Comparison of ENCODE assay signal across 1 mouse cellular context in the genomic region with DNA sequence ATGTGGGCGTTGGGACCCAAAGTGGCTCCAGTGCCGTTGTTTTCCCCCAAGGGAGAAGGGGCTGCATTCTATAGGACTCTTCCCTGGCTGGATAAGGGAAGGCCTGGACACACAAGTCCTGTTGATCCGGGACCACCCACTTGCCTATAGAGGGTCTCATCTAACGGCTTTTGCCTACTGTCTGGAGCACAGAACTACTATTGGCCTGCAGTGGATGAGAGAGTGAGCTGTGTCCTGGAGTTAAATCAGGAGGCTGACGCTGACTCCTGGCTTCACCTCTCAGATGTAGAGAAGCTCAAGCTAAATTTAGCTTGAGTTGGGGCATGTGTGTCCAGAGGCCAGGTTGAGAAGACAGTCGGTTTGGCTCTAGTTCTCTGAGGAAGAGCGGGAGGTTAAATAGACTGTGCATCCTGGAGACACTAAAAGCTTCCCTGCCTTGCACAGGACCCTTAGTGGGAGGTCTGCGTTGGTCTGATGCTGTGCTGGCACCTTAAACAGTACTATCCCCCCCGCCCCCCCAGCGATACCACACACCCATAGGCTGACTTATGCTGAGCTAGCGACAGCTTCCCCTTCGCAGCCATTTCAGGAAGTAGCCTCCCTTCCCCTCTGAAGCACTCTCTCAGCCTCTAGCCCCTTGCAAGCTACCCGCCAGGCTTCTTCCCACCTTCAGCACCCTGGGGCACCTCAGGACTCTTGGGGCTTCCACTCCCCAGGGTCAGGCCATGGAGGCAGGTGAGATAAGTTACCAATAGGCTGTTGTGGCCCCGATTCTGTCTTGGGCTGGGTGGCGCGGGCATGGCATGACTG.
TF ChIP-seq lines count a peak whose summit lies in the region.

No protein-coding gene starts in this region.

TF ChIP-seq in CH12.LX, 34 proteins besides CTCF, POLR2A, EP300 and RAD21:
- TF ChIP-seq NELFE (IDR thresholded peaks at IDR 0.05; ENCODE audit: low read depth, low read length) (peak; percentile 97), MEF2A (IDR thresholded peaks at IDR 0.05; ENCODE audit: borderline replicate concordance, low read depth, low read length) (0 out of 2 replicates have a peak, but pooled peaks have one; percentile 50), JUN (IDR thresholded peaks at IDR 0.05; ENCODE audit: insufficient read depth, low read depth, low read length) (no peak), MAX (IDR thresholded peaks at IDR 0.05; ENCODE audit: low read length) (peak; percentile 34; the same call in 1 of the 2 replicates), SIN3A (IDR thresholded peaks at IDR 0.05; ENCODE audit: low read length) (peak; percentile 89), HCFC1 (IDR thresholded peaks at IDR 0.05; ENCODE audit: low read depth, low read length) (peak; percentile 32), MYC (IDR thresholded peaks at IDR 0.05; ENCODE audit: low read depth, low read length) (peak; percentile 25; the same call in 1 of the 2 replicates), ZNF384 (IDR thresholded peaks at IDR 0.05; ENCODE audit: low read depth, low read length) (no peak), NRF1 (IDR thresholded peaks at IDR 0.05; ENCODE audit: low read depth, low read length) (peak; percentile 22; the same call in 1 of the 2 replicates), PAX5 (IDR thresholded peaks at IDR 0.05; ENCODE audit: low read length) (no peak), TBP (conservative IDR thresholded peaks at IDR 0.05; ENCODE audit: low read depth, low read length) (peak; percentile 91), ZC3H11A (IDR thresholded peaks at IDR 0.05; ENCODE audit: low read depth, low read length) (no peak), USF1 (IDR thresholded peaks at IDR 0.05; ENCODE audit: low read depth, low read length) (no peak), ZMIZ1 (IDR thresholded peaks at IDR 0.05; ENCODE audit: low read depth, low read length) (peak; percentile 93), MAFK (IDR thresholded peaks at IDR 0.05; ENCODE audit: insufficient replicate concordance, low read length) (peak; percentile 44; the same call in 1 of the 2 replicates), TCF12 (IDR thresholded peaks at IDR 0.05; ENCODE audit: low read depth, low read length) (peak; percentile 66), RCOR1 (conservative IDR thresholded peaks at IDR 0.05; ENCODE audit: low read depth, low read length) (no peak), ELF1 (IDR thresholded peaks at IDR 0.05; ENCODE audit: low read depth, low read length) (peak; percentile 86), POLR2AphosphoS2 (IDR thresholded peaks at IDR 0.05; ENCODE audit: low read depth, low read length) (peak; percentile 80)
TF ChIP-seq in CH12.LX: peak in this region for 13.
